Mouse (Mus musculus) cerebellum, adult (tissue): ENCODE data around the gene Capn11.

Experiments used
- ATAC-seq: cut with Nextera tagmentation; 2 replicates; pipeline ENCODE4 v1.9.2; 2017; ENCODE audit warnings: mild to moderate bottlenecking, moderate library complexity, mixed read lengths; ENCODE audit not compliant: insufficient number of reproducible peaks, low FRiP score, low TSS enrichment

Gene Capn11

DNA sequence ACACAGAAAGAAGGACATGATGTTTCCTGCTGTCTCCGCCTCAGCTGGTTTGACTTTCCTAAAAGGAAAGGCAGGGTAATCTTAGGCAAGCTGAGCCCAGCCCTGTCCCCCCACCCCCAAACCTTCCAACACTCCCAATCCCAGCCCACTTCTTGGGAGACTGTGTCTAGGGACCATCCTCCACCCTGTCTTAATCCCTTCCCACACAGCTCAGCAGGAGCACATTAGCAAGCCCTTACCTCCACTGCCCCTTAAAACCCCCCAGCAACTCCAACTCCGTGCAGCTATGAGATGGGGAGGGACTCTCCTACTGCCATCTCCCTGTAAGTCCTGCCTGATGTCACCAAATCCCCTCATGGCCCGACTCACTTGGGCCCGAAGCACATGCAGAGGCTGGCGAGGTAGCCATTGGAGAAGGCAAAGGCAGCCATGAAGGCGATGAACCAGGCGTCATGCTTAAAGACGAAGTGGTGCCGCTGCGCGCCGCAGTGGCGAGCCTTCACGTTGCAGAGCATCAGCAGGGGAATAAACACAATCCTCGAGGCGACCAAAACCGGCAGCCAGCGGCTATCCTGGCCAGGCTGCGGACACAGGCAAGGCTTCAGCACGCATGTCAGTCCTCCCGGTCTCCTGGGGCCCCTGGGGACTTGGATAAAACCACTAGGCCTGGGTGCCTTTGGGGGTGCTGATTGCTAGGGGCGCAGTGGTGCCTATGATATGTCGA is 73.2 kb downstream of the Capn11 start:
- no peak for ATAC-seq

GRCm38 (mm10) chr17:45584939-45585678 is 74.0 kb downstream of the Capn11 start:
- ATAC-seq: 0 out of 2 replicates have a peak, but pooled peaks have one; percentile 43

DNA sequence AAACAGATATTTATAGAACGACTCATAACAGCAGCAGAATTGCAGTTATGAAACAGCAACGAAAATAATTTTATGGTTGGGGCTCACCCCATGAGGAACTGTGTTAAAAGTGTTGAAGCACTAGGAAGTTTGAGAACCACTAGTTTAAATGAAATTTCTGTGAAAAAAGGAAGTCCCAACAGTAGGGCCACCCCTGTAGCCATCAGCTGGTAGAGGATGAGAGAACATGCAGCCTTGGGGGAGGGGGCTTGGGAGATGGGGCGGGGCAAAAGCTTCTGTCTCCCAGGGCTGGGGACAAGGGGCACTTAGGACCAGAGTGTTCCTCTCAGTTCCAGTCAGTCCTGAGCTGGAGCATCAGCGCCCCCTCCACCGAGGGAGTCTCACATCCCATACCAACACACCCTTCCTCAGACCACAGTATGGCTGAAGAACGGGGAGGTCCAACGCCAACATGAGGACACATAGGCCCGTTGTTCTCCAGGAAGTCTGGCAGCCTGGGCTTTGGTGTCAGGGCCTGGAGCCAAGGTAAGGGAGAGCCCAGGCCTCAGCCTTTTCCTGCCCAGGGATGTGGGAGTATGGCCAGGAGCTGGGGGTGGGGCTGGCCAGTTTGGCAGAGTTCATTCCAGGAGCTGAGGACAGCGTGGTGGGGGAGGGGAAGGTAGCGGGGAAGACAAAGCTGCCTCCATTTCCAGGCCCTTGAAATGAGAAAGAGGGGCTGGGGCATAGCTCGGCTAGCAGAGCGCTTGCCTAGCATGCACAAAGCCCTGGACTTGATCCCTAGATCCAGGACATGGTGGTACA is 74.8 kb downstream of the Capn11 start:
- 0 out of 2 replicates have a peak, but pooled peaks have one; percentile 13 for ATAC-seq

DNA sequence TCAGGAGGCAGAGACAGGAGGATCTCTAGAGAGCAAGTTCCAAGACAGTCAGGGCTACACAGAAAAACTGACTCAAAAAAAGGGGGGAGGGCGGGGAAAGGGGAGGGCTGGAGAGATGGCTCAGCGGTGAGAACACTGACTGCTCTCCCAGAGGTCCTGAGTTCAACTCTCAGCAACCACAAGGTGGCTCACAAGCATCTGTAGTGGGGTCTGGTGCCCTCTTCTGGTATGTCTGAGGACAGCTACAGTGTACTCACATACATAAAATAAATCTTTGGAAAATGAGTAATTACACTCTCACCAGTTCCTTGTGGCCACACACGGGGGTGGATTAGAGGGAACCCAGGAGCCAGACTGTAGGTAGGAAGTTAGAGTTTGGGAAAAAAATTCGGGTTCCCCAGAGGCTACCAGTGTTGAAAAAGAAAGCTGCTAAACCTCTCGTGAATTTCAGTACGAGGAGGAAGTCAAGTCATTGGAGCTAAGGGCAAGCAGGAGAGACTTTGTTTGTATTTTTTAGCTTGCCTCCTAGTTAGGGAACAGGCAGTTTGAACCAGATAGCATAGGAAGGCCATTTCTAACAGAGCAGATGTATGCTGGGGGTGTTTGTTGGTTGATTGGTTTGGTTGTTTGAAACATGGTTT is 76.3 kb downstream of the Capn11 start:
- no peak for ATAC-seq

DNA sequence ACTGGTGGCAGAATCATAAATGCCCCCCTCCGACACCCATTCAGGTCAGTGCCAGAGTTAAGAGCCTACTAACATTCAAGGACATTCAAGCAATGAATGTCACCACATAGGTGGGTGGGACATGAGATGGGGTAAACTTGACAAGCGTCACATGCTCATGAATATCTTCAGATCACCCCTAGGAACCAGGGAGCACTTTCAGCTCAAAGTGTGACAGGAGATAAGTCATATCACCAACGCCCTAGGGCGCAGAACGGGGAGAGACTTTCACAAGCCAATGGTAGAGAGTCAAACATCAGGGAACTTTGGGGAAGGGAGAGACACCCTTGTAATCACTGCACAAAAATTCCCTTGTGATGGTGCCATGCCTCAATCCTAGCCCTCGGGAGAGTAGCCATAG is 76.9 kb downstream of the Capn11 start:
- no peak for ATAC-seq

DNA sequence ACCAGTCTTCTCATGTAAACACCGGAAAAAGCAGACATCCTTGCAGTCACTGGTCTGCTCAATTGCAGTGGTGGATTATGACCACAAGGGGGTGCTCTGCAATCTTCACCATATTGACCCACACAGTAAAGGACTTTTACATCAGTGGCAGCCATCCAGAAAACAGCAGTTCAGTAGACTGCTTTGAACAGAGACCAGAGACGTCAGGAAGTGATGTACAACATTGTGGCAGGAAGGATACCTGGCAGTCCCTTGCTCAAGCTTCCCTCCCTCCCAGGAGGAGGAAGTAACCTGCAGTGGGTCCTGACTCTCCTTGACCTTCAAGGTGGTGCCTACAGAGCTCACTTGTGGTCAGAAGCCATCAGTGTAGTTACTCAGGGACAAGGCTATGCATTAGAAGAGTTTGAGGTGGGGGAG is 77.5 kb downstream of the Capn11 start:
- no peak for ATAC-seq

- ATAC-seq: no peak
Measured at GRCm38 (mm10) chr17:45580958-45581477, 78.1 kb downstream of the Capn11 start.
